Mouse (Mus musculus) hindbrain, embryonic 13.5 days (tissue): ENCODE data around the gene Acsl3. TPM values are rescaled to one million over a fixed set of nuclear protein-coding genes. Genes with fewer than 3 reads are reported as not detected.

ENCODE experiments used
- ATAC-seq: fragments of 200-750 bp; cut with Nextera tagmentation; 2 replicates; pipeline ENCODE4 v1.8.0; 2017; ENCODE audit warnings: moderate TSS enrichment; ENCODE audit not compliant: low FRiP score
- H3K27ac ChIP-seq: fragments of 300-500 bp; sonication (generic); 2 replicates; pipeline ENCODE4 v1.5.1; 2015; ENCODE audit warnings: inconsistent platforms, mild to moderate bottlenecking, moderate library complexity
- H3K27me3 ChIP-seq: fragments of 300-500 bp; sonication (generic); 2 replicates; pipeline ENCODE4 v1.6.1; 2015; ENCODE audit warnings: mild to moderate bottlenecking, inconsistent platforms
- H3K36me3 ChIP-seq: fragments of 300-500 bp; sonication (generic); 2 replicates; pipeline ENCODE4 v1.6.1; 2015; ENCODE audit warnings: mild to moderate bottlenecking, inconsistent platforms
- H3K4me1 ChIP-seq: fragments of 300-500 bp; sonication (generic); replicated peaks from 2 replicates; pipeline ENCODE4 v1.6.1; 2015; ENCODE audit warnings: inconsistent platforms
- H3K4me2 ChIP-seq: fragments of 300-500 bp; sonication (generic); 2 replicates; pipeline ENCODE4 v1.6.1; 2015; ENCODE audit warnings: inconsistent platforms, mild to moderate bottlenecking, moderate library complexity
- H3K4me3 ChIP-seq: fragments of 300-500 bp; sonication (generic); 2 replicates; pipeline ENCODE4 v1.5.1; 2015; ENCODE audit warnings: mild to moderate bottlenecking, inconsistent platforms
- H3K9ac ChIP-seq: fragments of 300-500 bp; sonication (generic); 2 replicates; pipeline ENCODE4 v1.6.1; 2015; ENCODE audit warnings: mild to moderate bottlenecking, inconsistent platforms
- H3K9me3 ChIP-seq: fragments of 300-500 bp; sonication (generic); 2 replicates; pipeline ENCODE4 v1.6.1; 2016; ENCODE audit warnings: inconsistent platforms
- WGBS: fragments of 180-500 bp; shearing (Covaris S2); methylation state at CpG from one replicate; pipeline ENCODE4 v1.1.7; 2015; 5-methylcytosine and 5-hydroxymethylcytosine counted together
- polyA plus RNA-seq: library from polyadenylated mRNA; unstranded; fragments of >200 nt; fragmentation: Nextera tagmentation; extraction: Ambion mirVana; gene quantifications from 2 replicates; pipeline ENCODE4 v1.2.1, GENCODE M21; 2015

The Acsl3 gene
- polyA plus RNA-seq, 1 experiment from 2014 or later: 78.5 TPM

DNA sequence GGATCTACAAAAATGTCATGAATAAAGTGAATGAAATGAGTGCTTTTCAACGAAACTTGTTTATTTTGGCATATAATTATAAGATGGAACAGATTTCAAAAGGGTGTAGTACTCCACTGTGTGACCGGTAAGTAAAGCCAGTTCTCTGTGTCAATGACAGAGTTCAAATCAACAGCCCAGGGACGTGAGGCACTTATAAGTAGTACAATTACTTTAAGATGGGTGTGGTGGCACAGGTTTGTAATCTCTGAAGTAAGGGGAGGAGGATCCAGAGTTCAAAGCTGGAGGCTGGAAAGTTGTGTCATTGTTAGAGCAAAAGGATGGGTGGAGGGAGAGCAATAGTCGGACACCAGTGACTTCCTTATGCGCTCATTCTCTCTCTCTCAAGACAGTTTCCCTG, 39.3 kb downstream of the Acsl3 start:
- H3K36me3 ChIP-seq: peaks cover 78% of the 10 kb centered on the region
- no peak for ATAC-seq
- no peak overlapping the region for H3K27ac ChIP-seq
- no peak overlapping the region for H3K4me3 ChIP-seq
- H3K27me3 ChIP-seq: no peaks in the 10 kb centered on the region
- WGBS: 90% methylated on average over 5 of the region's 5 CpGs
- H3K4me1 ChIP-seq: no peaks in the 10 kb centered on the region
- no peak overlapping the region for H3K9ac ChIP-seq
- no peaks in the 10 kb centered on the region for H3K9me3 ChIP-seq
- H3K4me2 ChIP-seq: no peak overlapping the region

DNA sequence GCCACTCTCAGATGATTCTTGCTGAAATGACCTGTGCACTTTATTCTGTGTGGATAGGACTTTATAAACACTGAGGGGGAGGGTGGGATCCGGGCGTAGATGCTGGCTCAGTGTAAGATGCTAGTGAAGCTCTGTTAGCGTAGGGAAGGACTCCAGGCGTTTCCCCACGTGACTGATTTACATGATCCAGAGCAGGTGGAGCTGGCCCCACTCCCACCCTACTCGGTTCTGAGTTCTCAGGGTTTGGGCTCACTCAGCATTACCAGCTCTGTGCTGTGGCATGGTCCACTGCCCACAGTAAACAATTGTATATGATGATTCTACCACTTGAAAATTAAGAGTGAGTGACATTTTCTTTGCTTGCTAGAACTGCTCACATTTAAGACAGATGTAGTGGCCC, 40.5 kb downstream of the Acsl3 start:
- Histone ChIP-seq H3K9me3 (no peaks in the 10 kb centered on the region), H3K9ac (no peak overlapping the region), H3K27ac (no peak overlapping the region), H3K4me3 (no peak overlapping the region), H3K36me3 (peaks cover 81% of the 10 kb centered on the region), H3K4me1 (no peaks in the 10 kb centered on the region), H3K27me3 (no peaks in the 10 kb centered on the region), H3K4me2 (no peak overlapping the region)
- 83% methylated on average over 6 of the region's 6 CpGs for WGBS
- no peak for ATAC-seq

DNA sequence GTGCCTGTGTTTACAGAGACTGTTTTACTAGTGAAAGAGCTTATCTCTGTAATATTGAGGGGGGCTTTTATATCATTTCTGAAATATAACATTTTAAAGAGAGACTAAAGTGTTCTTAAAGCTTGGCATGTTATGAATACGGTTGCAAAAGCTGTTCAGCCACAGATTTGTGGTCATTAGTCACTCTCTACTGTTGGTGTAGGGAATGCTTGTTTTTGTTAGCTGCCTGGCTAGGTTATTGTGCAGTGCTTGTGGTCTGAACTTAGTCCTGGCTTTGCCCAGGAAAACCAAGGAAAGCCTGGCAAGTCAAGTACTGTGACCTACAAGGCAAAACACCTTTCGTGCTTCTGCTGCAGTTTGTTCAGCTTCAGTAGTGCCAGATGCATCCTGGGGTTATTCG, 44.1 kb downstream of the Acsl3 start:
- Histone ChIP-seq H3K27ac (no peak overlapping the region), H3K36me3 (peaks cover 76% of the 10 kb centered on the region), H3K4me2 (no peak overlapping the region), H3K4me3 (no peak overlapping the region), H3K9me3 (no peaks in the 10 kb centered on the region), H3K27me3 (no peaks in the 10 kb centered on the region), H3K9ac (no peak overlapping the region), H3K4me1 (no peaks in the 10 kb centered on the region)
- ATAC-seq: no peak
- 94% methylated on average over 3 of the region's 3 CpGs for WGBS

DNA sequence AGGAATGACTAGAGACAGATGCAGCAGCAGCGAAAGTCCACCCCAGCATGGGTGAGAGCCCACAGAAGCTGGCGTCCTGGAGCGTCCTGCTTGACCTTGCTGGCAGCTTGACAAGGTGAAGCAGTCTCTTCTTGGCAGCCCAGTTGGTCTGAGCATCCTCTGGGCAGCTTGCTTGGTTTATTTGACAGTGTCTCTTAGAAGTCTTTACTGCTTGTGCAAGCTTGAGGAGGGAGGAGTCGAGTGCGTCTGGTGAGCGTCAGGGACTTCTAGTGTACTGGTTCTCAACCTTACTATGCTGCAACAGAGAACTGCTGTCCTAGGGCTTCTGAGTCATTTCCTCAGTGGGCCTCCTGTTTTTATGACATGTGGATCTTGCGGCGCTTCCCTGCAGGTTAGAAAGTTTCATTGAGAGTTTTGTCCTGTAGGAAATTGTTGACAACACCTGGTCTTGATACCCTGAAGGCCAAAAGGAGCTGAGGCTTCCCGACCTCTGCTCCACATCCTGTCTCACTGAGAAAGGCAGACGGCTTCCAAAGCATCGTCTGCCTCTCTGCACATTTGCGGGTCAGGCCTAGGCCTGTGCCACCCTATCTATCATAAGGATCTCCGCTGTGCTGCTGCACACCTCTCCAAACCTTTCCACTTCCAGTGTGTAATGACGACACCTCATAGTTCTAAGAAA, 44.8 kb downstream of the Acsl3 start:
- no peak for ATAC-seq
- Histone ChIP-seq H3K27me3 (no peaks in the 10 kb centered on the region), H3K36me3 (peaks cover 70% of the 10 kb centered on the region)

DNA sequence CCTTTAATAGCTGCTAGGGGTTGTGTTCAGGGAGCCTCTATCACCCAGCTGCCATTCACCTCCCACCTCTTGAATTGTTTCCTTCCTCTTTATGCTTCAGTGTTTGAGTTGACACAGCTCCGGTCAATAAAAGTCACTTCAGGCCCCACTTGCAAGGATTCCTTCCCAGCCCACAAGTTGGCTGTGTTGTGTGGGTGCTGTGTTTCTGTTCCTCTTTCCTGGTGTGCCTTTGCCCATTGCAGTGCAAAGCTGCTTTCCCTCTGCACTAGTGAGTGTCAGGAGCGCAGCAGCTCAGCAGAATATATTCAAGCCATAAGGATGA, 45.3 kb downstream of the Acsl3 start:
- Histone ChIP-seq H3K4me3 (no peak overlapping the region), H3K4me1 (no peaks in the 10 kb centered on the region), H3K4me2 (no peak overlapping the region), H3K9ac (no peak overlapping the region), H3K36me3 (peaks cover 67% of the 10 kb centered on the region), H3K9me3 (no peaks in the 10 kb centered on the region), H3K27ac (no peak overlapping the region), H3K27me3 (no peaks in the 10 kb centered on the region)
- ATAC-seq: no peak
- WGBS: 93% methylated on average over 2 of the region's 2 CpGs

More for the DNA sequence above, 44.8 kb downstream of the Acsl3 start:
- no peaks in the 10 kb centered on the region for H3K4me1 ChIP-seq
- no peak overlapping the region for H3K4me3 ChIP-seq
- 92% methylated on average over 14 of the region's 14 CpGs for WGBS
- no peaks in the 10 kb centered on the region for H3K9me3 ChIP-seq
- no peak overlapping the region for H3K27ac ChIP-seq
- no peak overlapping the region for H3K9ac ChIP-seq
- no peak overlapping the region for H3K4me2 ChIP-seq

DNA sequence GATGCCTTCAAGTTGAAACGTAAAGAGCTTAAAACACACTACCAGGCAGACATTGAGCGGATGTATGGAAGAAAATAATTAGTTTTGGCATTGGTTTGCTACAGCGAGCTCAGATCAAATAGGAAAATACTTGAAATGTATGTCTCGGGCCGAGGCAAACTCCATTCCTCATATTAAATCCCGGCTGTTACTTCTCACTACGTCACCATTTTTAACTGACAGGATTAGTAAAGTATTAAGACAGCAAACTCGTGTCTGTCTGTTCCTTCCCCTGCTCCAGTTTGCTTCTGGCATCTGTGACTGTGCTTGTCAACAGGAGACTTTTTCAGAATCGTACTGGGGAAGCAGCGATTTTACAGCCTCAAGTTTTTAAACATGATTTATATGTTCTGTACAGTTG, 48.7 kb downstream of the Acsl3 start:
- no peak overlapping the region for H3K27ac ChIP-seq
- H3K4me1 ChIP-seq: no peaks in the 10 kb centered on the region
- no peak overlapping the region for H3K4me2 ChIP-seq
- peaks cover 42% of the 10 kb centered on the region for H3K36me3 ChIP-seq
- WGBS: 92% methylated on average over 10 of the region's 10 CpGs
- ATAC-seq: no peak
- H3K27me3 ChIP-seq: no peaks in the 10 kb centered on the region
- no peak overlapping the region for H3K9ac ChIP-seq
- H3K9me3 ChIP-seq: no peaks in the 10 kb centered on the region
- no peak overlapping the region for H3K4me3 ChIP-seq

DNA sequence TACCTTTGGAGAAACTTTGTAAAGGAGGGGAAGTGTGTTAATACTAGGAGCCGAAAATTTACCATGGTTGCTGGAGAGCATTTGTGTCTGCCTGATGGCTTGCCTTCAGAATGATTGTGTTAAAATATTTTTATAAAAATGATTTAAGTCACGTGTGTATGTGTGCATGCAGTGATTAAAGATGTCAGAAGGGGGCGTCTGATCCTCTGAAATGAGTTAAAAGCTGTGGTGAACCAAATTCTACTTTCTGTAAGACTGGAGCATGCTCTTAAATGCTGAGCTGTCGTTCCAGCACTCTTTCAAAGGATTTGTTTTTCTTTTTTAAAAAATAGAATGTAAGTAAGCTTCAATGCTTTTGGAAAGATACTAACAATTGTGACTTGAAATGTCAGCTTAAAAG, 49.7 kb downstream of the Acsl3 start:
- ATAC-seq: no peak
- WGBS: 70% methylated on average over 4 of the region's 4 CpGs
- Histone ChIP-seq H3K9ac (no peak overlapping the region), H3K27me3 (no peaks in the 10 kb centered on the region), H3K9me3 (no peaks in the 10 kb centered on the region), H3K36me3 (peaks cover 33% of the 10 kb centered on the region), H3K4me2 (no peak overlapping the region), H3K27ac (no peak overlapping the region), H3K4me3 (no peak overlapping the region), H3K4me1 (no peaks in the 10 kb centered on the region)

DNA sequence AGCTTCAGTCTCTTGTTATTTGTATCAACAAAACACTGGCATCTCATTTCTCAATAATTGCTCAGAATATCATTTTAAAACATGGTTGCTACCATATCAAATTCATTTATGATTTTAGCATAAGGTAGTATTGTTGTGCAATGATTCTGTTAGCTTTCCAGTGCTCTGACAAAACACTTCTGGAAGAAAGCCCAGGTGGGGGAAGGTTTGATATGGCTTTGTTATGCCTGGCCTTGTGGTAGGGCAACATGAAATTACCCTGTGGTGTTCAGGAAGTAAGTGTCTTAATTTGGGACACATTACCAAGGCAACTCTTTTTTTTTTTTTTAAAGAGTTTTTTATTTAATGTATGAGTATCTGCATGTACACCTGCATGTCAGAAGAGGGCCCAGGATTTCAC, 52.4 kb downstream of the Acsl3 start:
- no peak overlapping the region for H3K4me3 ChIP-seq
- H3K4me1 ChIP-seq: no peaks in the 10 kb centered on the region
- peaks cover 9% of the 10 kb centered on the region for H3K36me3 ChIP-seq
- H3K4me2 ChIP-seq: no peak overlapping the region
- no peak overlapping the region for H3K9ac ChIP-seq
- ATAC-seq: no peak
- no peaks in the 10 kb centered on the region for H3K27me3 ChIP-seq
- H3K9me3 ChIP-seq: no peaks in the 10 kb centered on the region
- H3K27ac ChIP-seq: no peak overlapping the region

DNA sequence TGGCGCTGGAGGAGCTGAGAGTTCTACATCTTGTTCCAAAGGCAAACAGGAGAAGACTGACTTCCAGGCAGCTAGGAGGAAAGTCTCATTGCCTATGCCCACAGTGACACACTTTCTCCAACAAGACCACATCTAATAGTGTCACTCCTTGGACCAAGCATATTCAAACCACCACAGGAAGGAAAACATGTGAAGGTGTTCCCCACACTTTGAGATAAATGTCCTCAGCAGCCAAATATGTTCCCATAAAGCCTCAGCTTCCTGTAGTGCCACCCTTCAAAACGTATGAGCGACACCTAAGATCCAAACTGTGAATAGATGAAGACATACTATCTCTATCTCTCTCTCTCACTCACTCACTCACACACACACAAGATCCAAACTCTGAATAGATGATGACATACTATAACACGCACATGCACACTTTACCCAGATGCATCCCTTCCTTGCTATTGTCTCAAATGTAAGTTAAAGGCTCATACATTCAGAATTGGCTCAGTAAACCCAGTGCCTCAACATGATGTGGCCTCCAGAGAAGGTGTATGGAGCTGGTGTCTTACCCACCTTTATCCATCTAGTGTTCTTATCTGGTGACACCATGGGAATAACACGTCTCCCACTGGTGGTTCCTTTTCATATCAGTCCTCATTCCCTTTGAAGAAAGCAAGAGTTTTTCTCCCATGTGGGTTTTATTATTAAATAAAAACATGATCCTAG, 53.1 kb downstream of the Acsl3 start:
- Histone ChIP-seq H3K27ac (no peak overlapping the region), H3K9me3 (no peaks in the 10 kb centered on the region), H3K9ac (no peak overlapping the region), H3K4me1 (no peaks in the 10 kb centered on the region), H3K4me2 (no peak overlapping the region), H3K36me3 (peaks cover 6% of the 10 kb centered on the region), H3K4me3 (no peak overlapping the region), H3K27me3 (no peaks in the 10 kb centered on the region)
- no peak for ATAC-seq
- 91% methylated on average over 5 of the region's 5 CpGs for WGBS

DNA sequence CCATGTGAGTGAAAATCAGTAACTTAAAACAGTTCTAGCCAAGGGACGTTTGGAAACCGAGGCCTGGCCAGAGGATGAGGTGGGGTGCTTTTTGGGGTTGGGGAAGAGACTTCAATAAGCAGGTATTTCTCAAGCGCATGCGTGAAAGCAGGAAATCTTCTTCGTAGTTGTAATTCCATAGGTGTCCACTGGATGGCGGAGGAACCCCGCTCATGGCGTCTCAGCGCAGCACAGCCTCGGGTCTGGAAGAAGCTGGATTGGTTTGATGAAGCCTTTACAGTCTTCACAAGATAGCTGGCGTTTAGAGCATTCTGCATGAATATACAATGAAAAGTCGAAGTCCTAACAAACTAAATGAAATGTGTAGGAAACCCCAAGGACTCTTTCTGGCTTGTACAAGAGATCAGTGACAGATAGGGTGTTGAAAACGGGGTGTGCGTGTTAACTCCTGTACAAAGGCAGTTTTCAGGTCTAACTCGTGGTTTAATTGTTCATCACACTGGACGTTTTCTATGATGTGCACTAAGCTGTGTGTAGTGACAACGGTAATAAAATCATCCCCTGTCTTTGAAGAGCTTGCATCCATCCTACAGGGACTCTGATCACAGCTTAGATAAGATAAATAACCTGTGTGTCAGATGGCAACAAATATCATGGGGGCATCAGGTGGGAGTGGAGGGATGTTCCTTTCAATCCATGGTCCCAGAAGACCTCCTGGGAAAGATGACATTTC, 67.0 kb downstream of the Acsl3 start:
- 17% methylated on average over 17 of the region's 17 CpGs for WGBS
- no peaks in the 10 kb centered on the region for H3K36me3 ChIP-seq

DNA sequence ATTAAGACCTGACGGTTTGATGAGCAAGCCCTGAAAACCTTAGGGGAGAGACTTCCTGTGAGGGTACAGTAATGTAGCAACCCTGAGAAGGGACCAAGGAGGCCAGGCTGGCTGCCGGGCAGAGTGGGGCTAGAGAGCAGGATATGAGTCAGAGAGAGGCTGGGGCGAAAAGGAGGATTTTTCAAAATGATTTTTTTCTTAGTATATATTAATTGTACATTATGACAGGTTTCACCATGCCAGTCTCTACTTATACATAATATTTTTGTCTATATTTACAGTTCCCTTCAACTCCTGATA, 67.5 kb downstream of the Acsl3 start:
- H3K4me3 ChIP-seq: no peak overlapping the region
- no peak overlapping the region for H3K9ac ChIP-seq
- peak; percentile 72 for ATAC-seq
- H3K4me2 ChIP-seq: no peak overlapping the region
- no peaks in the 10 kb centered on the region for H3K27me3 ChIP-seq
- H3K36me3 ChIP-seq: no peaks in the 10 kb centered on the region
- H3K9me3 ChIP-seq: no peaks in the 10 kb centered on the region
- H3K4me1 ChIP-seq: peaks cover 20% of the 10 kb centered on the region
- H3K27ac ChIP-seq: 0 out of 2 replicates have a peak overlapping the region, but pooled peaks have one; percentile 6
- 47% methylated on average over 3 of the region's 3 CpGs for WGBS

More for the DNA sequence above, 67.0 kb downstream of the Acsl3 start:
- Histone ChIP-seq H3K9me3 (no peaks in the 10 kb centered on the region), H3K4me2 (peak overlapping the region; percentile 26), H3K27me3 (no peaks in the 10 kb centered on the region), H3K4me3 (no peak overlapping the region), H3K9ac (no peak overlapping the region), H3K27ac (peak overlapping the region; percentile 6; the same call in 1 of the 2 replicates), H3K4me1 (peaks cover 20% of the 10 kb centered on the region)
- ATAC-seq: peak; percentile 86

DNA sequence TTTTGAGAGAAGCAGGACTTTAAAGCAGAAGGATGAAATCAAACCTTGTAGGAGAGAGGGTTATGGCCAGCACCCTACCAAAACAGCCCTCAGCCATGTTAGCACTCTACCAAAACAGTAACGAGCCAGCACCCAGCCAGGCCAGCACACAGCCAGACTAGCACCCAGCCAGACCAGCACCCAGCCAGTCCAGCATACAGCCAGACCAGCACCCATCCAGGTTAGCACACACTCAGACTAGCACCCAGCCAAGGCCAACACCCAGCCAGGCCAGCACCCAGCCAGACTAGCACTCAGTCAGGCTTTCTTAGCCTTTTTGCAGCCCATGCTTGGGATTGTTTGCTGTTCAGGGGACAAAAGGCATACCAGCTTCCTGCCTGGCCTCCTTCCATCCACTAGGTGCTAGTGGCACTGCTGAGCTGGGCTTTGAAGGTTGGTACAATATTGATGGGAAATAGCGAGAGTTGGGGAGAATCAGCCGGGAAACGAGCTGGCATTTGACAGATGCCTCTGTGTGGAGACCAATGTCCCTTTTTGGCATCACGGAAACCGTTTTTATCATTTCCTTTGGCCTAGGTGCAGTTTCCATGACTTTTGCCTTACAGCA, 68.1 kb downstream of the Acsl3 start:
- Histone ChIP-seq H3K4me1 (peaks cover 20% of the 10 kb centered on the region), H3K4me2 (no peak overlapping the region), H3K36me3 (no peaks in the 10 kb centered on the region), H3K27me3 (no peaks in the 10 kb centered on the region), H3K9ac (peak overlapping the region; percentile 63; the same call in 1 of the 2 replicates), H3K9me3 (no peaks in the 10 kb centered on the region), H3K4me3 (no peak overlapping the region), H3K27ac (peak overlapping the region; percentile 69)
- 55% methylated on average over 6 of the region's 6 CpGs for WGBS
- peak; percentile 60 for ATAC-seq
